Mouse (Mus musculus) ovary, postnatal 14 days (tissue): Measurements from ENCODE around the gene Pabpc5.

Source experiments
- DNase-seq: peaks from one replicate; pipeline ENCODE4 v3.0.0; 2022; ENCODE audit warnings: low spot score

The Pabpc5 gene

DNA sequence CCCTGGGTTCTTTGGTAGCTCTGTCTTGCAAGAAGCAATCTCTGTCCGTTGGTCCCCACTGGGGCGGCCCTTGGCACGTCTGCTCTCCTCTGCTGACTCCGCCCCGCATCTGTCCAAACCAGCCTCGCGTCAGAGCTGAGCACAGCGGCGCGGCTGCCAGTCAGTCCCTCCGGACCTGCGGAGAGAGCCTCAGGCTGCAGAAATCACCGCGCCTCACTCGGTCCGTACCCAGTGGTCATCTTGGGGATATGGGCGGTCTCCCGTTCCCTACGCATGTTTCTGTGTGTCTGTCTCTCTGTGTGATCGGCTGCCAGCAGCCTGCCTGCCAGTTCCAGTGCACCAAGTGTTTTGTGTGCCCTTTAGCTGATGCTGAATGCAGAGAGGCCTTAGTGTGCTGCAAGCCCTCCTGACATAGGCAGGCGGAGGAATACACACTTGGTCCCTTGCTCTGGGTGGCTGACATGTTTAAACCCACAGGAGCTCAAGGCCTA is at the start of gene Pabpc5:
Gene Pabpc5 (plus strand): TSS at position 116 of the 491 bp plus-strand sequence.
- DNase-seq, result peak; percentile 35

DNA sequence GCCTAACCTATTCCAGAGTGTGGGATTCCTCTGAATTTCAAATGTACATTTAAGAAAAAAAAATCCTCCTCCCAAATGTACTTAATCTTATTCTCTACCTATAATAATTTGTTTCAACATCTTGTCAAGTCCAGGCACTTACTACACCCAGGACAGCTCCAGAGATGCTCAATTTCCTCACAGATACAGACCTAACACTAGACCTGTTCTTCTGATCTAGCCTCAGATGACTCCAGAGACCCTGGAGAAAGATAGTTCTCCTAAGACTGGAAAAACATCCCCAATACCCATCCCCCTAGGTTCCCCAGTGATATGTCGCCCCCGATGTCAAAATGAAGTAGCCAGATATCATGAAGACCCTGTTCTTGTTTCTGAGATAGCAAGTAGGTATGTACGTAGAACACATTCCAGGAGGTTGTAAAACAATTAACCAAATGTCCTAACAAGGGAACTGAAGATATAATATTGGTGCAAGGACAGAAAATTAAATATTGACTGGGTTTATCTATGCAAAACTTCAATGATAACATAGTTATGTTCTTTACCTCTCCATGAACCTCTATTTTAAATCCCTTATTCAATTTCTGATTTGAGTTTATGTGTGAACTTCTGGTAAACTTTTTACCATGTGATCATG is 39.9 kb upstream of the Pabpc5 start:
- DNase-seq, result no peak

- no peak for DNase-seq
Observed at GRCm38 (mm10) chrX:119888326-119888920, 38.6 kb upstream of the Pabpc5 start.

- no peak for DNase-seq
Observed at GRCm38 (mm10) chrX:119927852-119928251, 856 bp downstream of the Pabpc5 start.
